Mouse (Mus musculus) liver, adult 2 months (tissue): ENCODE measurements at regions not wholly inside any gene's neighbourhood (a gene's known extent, or its start where the extent isn't known, plus 50 kb on each side); places are given as distances from the start of the nearest gene placed in this dataset.

Experiments
- DNase-seq: peaks from one replicate; pipeline ENCODE4 v3.0.0-alpha.2; 2011; ENCODE audit warnings: low read depth, low spot score; ENCODE audit errors: extremely low read depth
- H3K27ac ChIP-seq: fragments of 200-500 bp; replicated peaks from 2 replicates; pipeline ENCODE4 v1.5.1; 2012; ENCODE audit warnings: low read depth, mild to moderate bottlenecking, control low read depth, inconsistent platforms, low read length; ENCODE audit not compliant: insufficient read depth
- H3K27me3 ChIP-seq: fragments of 200-500 bp; 2 replicates; pipeline ENCODE4 v1.6.1; 2012; ENCODE audit warnings: mild to moderate bottlenecking, moderate library complexity, low read length, inconsistent platforms; ENCODE audit not compliant: control insufficient read depth, insufficient read depth
- H3K36me3 ChIP-seq: fragments of 200-500 bp; 2 replicates; pipeline ENCODE4 v1.6.1; 2012; ENCODE audit warnings: low read length, inconsistent platforms; ENCODE audit not compliant: control insufficient read depth, insufficient read depth
- H3K4me1 ChIP-seq: fragments of 200-500 bp; 2 replicates; pipeline ENCODE4 v1.6.1; 2011; ENCODE audit warnings: low read length; ENCODE audit not compliant: control insufficient read depth, insufficient read depth
- H3K4me3 ChIP-seq: fragments of 200-500 bp; 2 replicates; pipeline ENCODE4 v1.5.1; 2011; ENCODE audit warnings: low read depth, mild to moderate bottlenecking, control low read depth, low read length, moderate library complexity; ENCODE audit not compliant: insufficient read depth
- H3K79me2 ChIP-seq: fragments of 200-500 bp; 2 replicates; pipeline ENCODE4 v1.6.1; 2012; ENCODE audit warnings: inconsistent platforms, mild to moderate bottlenecking, low read length, moderate library complexity; ENCODE audit not compliant: control insufficient read depth, insufficient read depth
- H3K9ac ChIP-seq: fragments of 200-500 bp; 2 replicates; pipeline ENCODE4 v1.6.1; 2012; ENCODE audit warnings: low read depth, mild to moderate bottlenecking, control low read depth, inconsistent platforms, low read length
- CTCF ChIP-seq: fragments of 200-500 bp; IDR thresholded peaks from 2 replicates; pipeline ENCODE4 v1.5.1; 2011; ENCODE audit warnings: low read depth, low read length, control low read depth
- POLR2A ChIP-seq: fragments of 200-500 bp; IDR thresholded peaks from 2 replicates; pipeline ENCODE4 v1.6.1; 2011; ENCODE audit warnings: low read length, control low read depth; ENCODE audit not compliant: insufficient read depth; ENCODE audit errors: extremely low read depth
- WGBS: fragments of 180-500 bp; shearing (Covaris S2); methylation state at CpG from one replicate; pipeline ENCODE4 v1.1.7; 2018; 5-methylcytosine and 5-hydroxymethylcytosine counted together

GRCm38 (mm10) chr14:31934771-31935170 lies 94.0 kb upstream of the Galnt15 start:
- whole genome bisulfite sequencing: 50% methylated on average over 3 of the region's 3 CpGs
- Histone ChIP-seq H3K9ac (no peak overlapping the region), H3K27me3 (no peaks in the 10 kb centered on the region), H3K27ac (0 out of 2 replicates have a peak overlapping the region, but pooled peaks have one; percentile 9), H3K4me1 (peaks cover 3% of the 10 kb centered on the region; the same call in 1 of the 2 replicates), H3K36me3 (no peaks in the 10 kb centered on the region), H3K4me3 (no peak overlapping the region), H3K79me2 (no peaks in the 10 kb centered on the region)
- DNase-seq: no peak
- no peak for TF ChIP-seq CTCF
- TF ChIP-seq POLR2A: no peak

DNA sequence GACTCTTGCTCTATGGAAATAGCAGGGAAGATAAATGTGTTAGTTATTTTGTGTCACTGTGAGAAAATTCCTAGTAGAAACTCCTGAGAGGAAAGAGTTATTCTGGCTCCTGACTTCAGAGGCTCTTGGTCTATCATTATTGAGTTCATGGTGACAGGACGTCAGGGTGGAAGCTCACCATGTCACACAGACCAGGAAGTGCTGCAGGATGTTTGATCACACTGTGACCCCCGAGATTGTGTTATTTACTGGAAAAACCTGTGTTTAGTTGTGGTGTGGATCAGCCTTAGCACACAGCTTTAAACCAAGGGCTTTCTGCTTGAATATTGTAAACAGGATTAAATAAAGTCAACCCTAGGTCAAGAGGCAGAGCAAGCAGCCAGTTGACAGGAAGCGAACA lies 93.4 kb upstream of the Galnt15 start:
- TF ChIP-seq POLR2A (no peak), CTCF (no peak)
- 53% methylated on average over 3 of the region's 3 CpGs for WGBS
- Histone ChIP-seq H3K27me3 (no peaks in the 10 kb centered on the region), H3K4me1 (peaks cover 2% of the 10 kb centered on the region; the same call in 1 of the 2 replicates), H3K36me3 (no peaks in the 10 kb centered on the region), H3K4me3 (no peak overlapping the region), H3K79me2 (no peaks in the 10 kb centered on the region), H3K9ac (no peak overlapping the region), H3K27ac (no peak overlapping the region)
- peak; percentile 34 for DNase-seq

DNA sequence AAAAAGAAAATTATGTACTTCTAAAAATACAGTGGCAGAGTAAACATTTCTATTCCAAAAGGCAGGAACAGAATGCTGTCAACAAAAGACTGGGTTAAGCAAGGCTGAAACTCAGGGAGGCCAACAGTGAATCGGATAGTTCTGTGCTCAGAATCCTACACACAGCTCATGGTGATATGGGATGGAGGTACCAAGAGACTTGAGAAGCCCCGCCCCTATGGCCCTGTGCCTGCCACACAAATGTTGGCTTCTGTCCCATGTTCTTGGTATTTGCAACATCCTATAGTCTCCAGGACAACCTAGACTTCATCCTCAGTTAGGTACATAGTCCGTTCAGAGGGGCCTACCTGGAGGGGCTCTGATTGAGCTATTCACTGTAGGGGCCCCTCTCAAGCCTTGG lies 92.2 kb upstream of the Galnt15 start:
- Histone ChIP-seq H3K4me3 (no peak overlapping the region), H3K79me2 (no peaks in the 10 kb centered on the region), H3K4me1 (peaks cover 2% of the 10 kb centered on the region; the same call in 1 of the 2 replicates), H3K36me3 (no peaks in the 10 kb centered on the region), H3K27ac (no peak overlapping the region), H3K9ac (no peak overlapping the region), H3K27me3 (no peaks in the 10 kb centered on the region)
- WGBS: 92% methylated on average over 3 of the region's 3 CpGs
- no peak for TF ChIP-seq CTCF
- TF ChIP-seq POLR2A: no peak
- DNase-seq: no peak

GRCm38 (mm10) chr14:31940900-31941299 lies 87.9 kb upstream of the Galnt15 start:
- WGBS: 90% methylated on average over 6 of the region's 6 CpGs
- no peak for DNase-seq
- H3K36me3 ChIP-seq: no peaks in the 10 kb centered on the region
- H3K79me2 ChIP-seq: no peaks in the 10 kb centered on the region
- no peak overlapping the region for H3K27ac ChIP-seq
- H3K27me3 ChIP-seq: no peaks in the 10 kb centered on the region
- H3K4me3 ChIP-seq: no peak overlapping the region
- TF ChIP-seq CTCF: no peak
- no peak for TF ChIP-seq POLR2A
- no peak overlapping the region for H3K9ac ChIP-seq
- H3K4me1 ChIP-seq: no peaks in the 10 kb centered on the region; the same call in 1 of the 2 replicates

DNA sequence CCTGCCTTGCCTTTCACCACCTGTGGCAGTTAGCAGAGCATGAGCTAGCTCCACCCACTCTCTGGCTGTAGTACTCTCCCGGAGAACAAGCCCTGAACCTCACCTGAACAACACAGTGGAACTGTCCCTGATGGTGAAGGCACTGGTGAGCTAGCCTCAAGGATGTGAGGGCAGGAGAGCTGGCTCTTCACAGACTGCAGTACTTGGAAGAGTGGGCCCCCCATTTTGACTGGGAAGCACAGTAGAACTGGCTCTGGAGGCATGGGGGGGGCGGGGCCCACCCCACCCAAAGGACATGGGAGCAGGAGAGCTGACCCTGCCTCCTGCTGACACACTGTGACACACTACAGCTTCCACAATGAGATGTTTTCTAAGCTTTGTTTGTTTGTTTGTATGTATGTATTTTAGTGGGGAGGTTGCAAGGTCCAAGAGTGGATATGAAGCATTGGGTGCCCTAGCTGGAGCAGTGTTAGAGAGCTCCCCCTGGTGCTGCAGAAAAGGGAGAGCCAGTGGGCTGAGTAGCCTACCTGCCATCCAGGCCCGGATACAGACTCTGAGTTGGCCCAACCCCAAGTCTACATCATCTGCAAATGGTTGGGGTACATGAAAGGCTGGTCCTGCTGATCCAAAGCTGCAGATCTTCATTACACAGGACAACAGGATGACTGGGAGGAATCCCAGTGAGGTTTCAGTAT lies 86.4 kb upstream of the Galnt15 start:
- no peak overlapping the region for H3K4me3 ChIP-seq
- no peaks in the 10 kb centered on the region for H3K36me3 ChIP-seq
- no peak for TF ChIP-seq POLR2A
- peak; percentile 88 for TF ChIP-seq CTCF
- DNase-seq: peak; percentile 38
- no peaks in the 10 kb centered on the region for H3K79me2 ChIP-seq
- no peak overlapping the region for H3K9ac ChIP-seq
- no peaks in the 10 kb centered on the region; the same call in 1 of the 2 replicates for H3K4me1 ChIP-seq
- H3K27ac ChIP-seq: no peak overlapping the region
- no peaks in the 10 kb centered on the region for H3K27me3 ChIP-seq
- WGBS: 57% methylated on average over 3 of the region's 3 CpGs

GRCm38 (mm10) chr14:31944682-31945081 lies 84.1 kb upstream of the Galnt15 start:
- Histone ChIP-seq H3K27ac (no peak overlapping the region), H3K4me1 (no peaks in the 10 kb centered on the region; the same call in 1 of the 2 replicates), H3K36me3 (no peaks in the 10 kb centered on the region), H3K79me2 (no peaks in the 10 kb centered on the region), H3K27me3 (no peaks in the 10 kb centered on the region), H3K4me3 (no peak overlapping the region), H3K9ac (no peak overlapping the region)
- WGBS: 70% methylated on average over 6 of the region's 6 CpGs
- DNase-seq: no peak
- TF ChIP-seq CTCF: no peak
